Mouse (Mus musculus) left cerebral cortex, postnatal 36 days (tissue): ENCODE results near the gene Ddx58. TPM values are rescaled to one million over a fixed set of nuclear protein-coding genes. Genes with fewer than 3 reads are reported as not detected.

ENCODE experiments used
- DNase-seq, 2 experiments: peaks; one replicate each; pipeline ENCODE4 v3.0.0; 2021 to 2022; ENCODE audit warnings: low spot score in 2 of 2, mixed read lengths in 1 of 2
- intact Hi-C: fragments of 180-260 bp; cut with DNase I; formaldehyde crosslinking; loops from one replicate; pipeline ENCODE4 v1.15.1; 2025
- total RNA-seq, 2 experiments: library from RNA; stranded (reverse); gene quantifications; 2 replicates each; pipeline ENCODE4 v1.2.3; 2021

Gene Ddx58
- 1 to 10 TPM; 2.6 to 4.3 TPM for total RNA-seq

- DNase-seq = no peak
- intact Hi-C loops = no loop called here
Observed at GRCm38 (mm10) chr4:40239409-40240271, at the start of gene Ddx58. Gene Ddx58 (minus strand): TSS chr4:40239828.

- intact Hi-C loops = loop anchor here (5.0 kb wide), 2 partner anchors 107 to 393 kb away; no protein-coding TSS in a partner anchor
- no peak for DNase-seq
Observed at GRCm38 (mm10) chr4:40289046-40289445, 49.4 kb upstream of the Ddx58 start.

GRCm38 (mm10) chr4:40287415-40287814 is 47.8 kb upstream of the Ddx58 start:
- intact Hi-C loops = loop anchor here (2.0 to 5.0 kb wide), 3 partner anchors 105 to 395 kb away; no protein-coding TSS in a partner anchor
- DNase-seq = no peak

- peak; percentile 40 to 51 for DNase-seq
- intact Hi-C loops = loop anchor here (5.0 kb wide), 2 partner anchors 103 to 397 kb away; no protein-coding TSS in a partner anchor
Observed at GRCm38 (mm10) chr4:40285582-40285981, 46.0 kb upstream of the Ddx58 start.

GRCm38 (mm10) chr4:40279276-40279900 is 39.8 kb upstream of the Ddx58 start, which contains the start of gene Ndufb6:
Gene Ndufb6 (minus strand): TSS chr4:40279421.
- intact Hi-C loops = loop anchor here (1.0 to 2.0 kb wide), 2 partner anchors 10 to 137 kb away; partner anchors contain the start of genes Aco1, Smim27 and Topors
- DNase-seq = peak; percentile 90 to 92

- peak in 1 of 2 experiments; percentile 15 for DNase-seq
- intact Hi-C loops = loop anchor here (1.0 to 2.0 kb wide), 2 partner anchors 10 to 136 kb away; partner anchors contain the start of genes Aco1, Smim27 and Topors
Observed at GRCm38 (mm10) chr4:40278880-40279275, 39.2 kb upstream of the Ddx58 start.

- intact Hi-C loops = loop anchor here (1.0 kb wide), 1 partner anchor 10 kb away; the partner anchor contains the start of gene Ndufb6
- peak; percentile 95 to 96 for DNase-seq
Observed at GRCm38 (mm10) chr4:40269430-40270032, 29.9 kb upstream of the Ddx58 start, which contains the start of the genes Smim27 and Topors. Gene Smim27 (plus strand): TSS chr4:40269579. Gene Topors (minus strand): TSS chr4:40269850.

- intact Hi-C loops = loop anchor here (1.0 kb wide), 1 partner anchor 10 kb away; the partner anchor contains the start of gene Ndufb6
- no peak for DNase-seq
Observed at GRCm38 (mm10) chr4:40268835-40269234, 29.2 kb upstream of the Ddx58 start.

- intact Hi-C loops = no loop called here
- peak; percentile 92 for DNase-seq
Observed at GRCm38 (mm10) chr4:40268204-40268813, 28.7 kb upstream of the Ddx58 start.

GRCm38 (mm10) chr4:40267681-40268080 is 28.1 kb upstream of the Ddx58 start:
- peak in 1 of 2 experiments; percentile 10 for DNase-seq
- intact Hi-C loops = no loop called here

GRCm38 (mm10) chr4:40264321-40264720 is 24.7 kb upstream of the Ddx58 start:
- DNase-seq = no peak
- intact Hi-C loops = no loop called here

GRCm38 (mm10) chr4:40254385-40255103 is 14.9 kb upstream of the Ddx58 start:
- intact Hi-C loops = no loop called here
- DNase-seq = no peak

GRCm38 (mm10) chr4:40253766-40254165 is 14.1 kb upstream of the Ddx58 start:
- DNase-seq = no peak
- intact Hi-C loops = no loop called here

- intact Hi-C loops = no loop called here
- DNase-seq = no peak
Observed at GRCm38 (mm10) chr4:40250984-40251383, 11.4 kb upstream of the Ddx58 start.

GRCm38 (mm10) chr4:40244035-40244434 is 4.4 kb upstream of the Ddx58 start:
- intact Hi-C loops = no loop called here
- no peak for DNase-seq

GRCm38 (mm10) chr4:40243006-40243405 is 3.4 kb upstream of the Ddx58 start:
- no peak for DNase-seq
- intact Hi-C loops = no loop called here

GRCm38 (mm10) chr4:40241928-40242327 is 2.3 kb upstream of the Ddx58 start:
- intact Hi-C loops = no loop called here
- no peak for DNase-seq

- DNase-seq = no peak
- intact Hi-C loops = no loop called here
Observed at GRCm38 (mm10) chr4:40240272-40240744, 680 bp upstream of the Ddx58 start.
